Mouse (Mus musculus) CH12.LX (cell line): ENCODE data around the gene Hist1h4b.

Source experiments
- CHD2 ChIP-seq: IDR thresholded peaks from 2 replicates; pipeline ENCODE4 v1.6.1; 2011; ENCODE audit warnings: low read length, improper control_type of control experiment
- CTCF ChIP-seq, 2 experiments: IDR thresholded peaks in 1 of 2; conservative IDR thresholded peaks in 1 of 2; 2 replicates each; pipeline ENCODE4 v1.5.1; 2011 to 2012; ENCODE audit warnings: low read depth in 2 of 2, low read length in 2 of 2, improper control_type of control experiment in 1 of 2, inconsistent platforms in 1 of 2, mild to moderate bottlenecking in 1 of 2, moderate library complexity in 1 of 2
- MAZ ChIP-seq: IDR thresholded peaks from 2 replicates; pipeline ENCODE4 v1.6.1; 2012; ENCODE audit warnings: low read depth, mild to moderate bottlenecking, inconsistent platforms, low read length, improper control_type of control experiment, moderate library complexity
- NELFE ChIP-seq: IDR thresholded peaks from 2 replicates; pipeline ENCODE4 v1.6.1; 2011; ENCODE audit warnings: low read depth, low read length, improper control_type of control experiment
- RAD21 ChIP-seq: IDR thresholded peaks from 2 replicates; pipeline ENCODE4 v1.6.1; 2011; ENCODE audit warnings: low read depth, mild to moderate bottlenecking, low read length, improper control_type of control experiment, moderate library complexity
- RCOR1 ChIP-seq: conservative IDR thresholded peaks from 2 replicates; pipeline ENCODE4 v1.6.1; 2012; ENCODE audit warnings: low read depth, mild to moderate bottlenecking, inconsistent platforms, low read length, improper control_type of control experiment
- SIN3A ChIP-seq: IDR thresholded peaks from 2 replicates; pipeline ENCODE4 v1.6.1; 2012; ENCODE audit warnings: low read length, improper control_type of control experiment, inconsistent platforms
- TCF12 ChIP-seq: IDR thresholded peaks from 2 replicates; pipeline ENCODE4 v1.6.1; 2014; ENCODE audit warnings: low read depth, mild to moderate bottlenecking, inconsistent platforms, low read length, improper control_type of control experiment
- USF1 ChIP-seq: IDR thresholded peaks from 2 replicates; pipeline ENCODE4 v1.6.1; 2014; ENCODE audit warnings: low read depth, mild to moderate bottlenecking, inconsistent platforms, low read length, improper control_type of control experiment
- USF2 ChIP-seq: conservative IDR thresholded peaks from 2 replicates; pipeline ENCODE4 v1.6.1; 2011; ENCODE audit warnings: low read depth, low read length, improper control_type of control experiment

GRCm38 (mm10) chr13:23747081-23747891, 9.5 kb upstream of the Hist1h4b start:
- no peak for TF ChIP-seq CTCF (conservative IDR thresholded peaks at IDR 0.05 in 1 of 2, IDR thresholded peaks at IDR 0.05 in 1 of 2; ENCODE audit: low read depth in 2 of 2, low read length in 2 of 2)
- no peak; the same call in none of the 2 replicates for TF ChIP-seq CHD2
- 0 out of 2 replicates have a peak, but pooled peaks have one; percentile 60 for TF ChIP-seq NELFE
- no peak for TF ChIP-seq MAZ
- peak; percentile 68 for TF ChIP-seq RCOR1
- no peak for TF ChIP-seq TCF12
- no peak for TF ChIP-seq USF1
- TF ChIP-seq SIN3A, result peak; percentile 47; the same call in 1 of the 2 replicates
- TF ChIP-seq RAD21, result no peak
- peak; percentile 9; the same call in 1 of the 2 replicates for TF ChIP-seq USF2
